Mouse (Mus musculus) forebrain, embryonic 12.5 days (tissue): ENCODE data around the gene Zfp987. TPM values are rescaled to one million over a fixed set of nuclear protein-coding genes. Genes with fewer than 3 reads are reported as not detected.
"Not testable (repeated sequence)": the region's sequence is repeated elsewhere in the genome, so short reads cannot be mapped to it uniquely, and the experiment has no call there.

ENCODE experiments used
- ATAC-seq: fragments of 200-750 bp; cut with Nextera tagmentation; 2 replicates; pipeline ENCODE4 v1.8.0; 2017; ENCODE audit warnings: moderate TSS enrichment; ENCODE audit not compliant: low FRiP score
- H3K27ac ChIP-seq: fragments of 300-500 bp; sonication (generic); 2 replicates; pipeline ENCODE4 v1.5.1; 2016; ENCODE audit warnings: mild to moderate bottlenecking
- H3K27me3 ChIP-seq: fragments of 300-500 bp; sonication (generic); 2 replicates; pipeline ENCODE4 v1.6.1; 2016; ENCODE audit warnings: mild to moderate bottlenecking
- H3K36me3 ChIP-seq: fragments of 300-500 bp; sonication (generic); replicated peaks from 2 replicates; pipeline ENCODE4 v1.6.1; 2016; ENCODE audit warnings: mild to moderate bottlenecking
- H3K4me1 ChIP-seq: fragments of 300-500 bp; sonication (generic); 2 replicates; pipeline ENCODE4 v1.6.1; 2016
- H3K4me2 ChIP-seq: fragments of 300-500 bp; sonication (generic); 2 replicates; pipeline ENCODE4 v1.6.1; 2016; ENCODE audit warnings: mild to moderate bottlenecking, moderate library complexity
- H3K4me3 ChIP-seq: fragments of 300-500 bp; sonication (generic); replicated peaks from 2 replicates; pipeline ENCODE4 v1.5.1; 2016; ENCODE audit warnings: mild to moderate bottlenecking
- H3K9ac ChIP-seq: fragments of 300-500 bp; sonication (generic); 2 replicates; pipeline ENCODE4 v1.6.1; 2016; ENCODE audit warnings: mild to moderate bottlenecking
- H3K9me3 ChIP-seq: fragments of 300-500 bp; sonication (generic); 2 replicates; pipeline ENCODE4 v1.6.1; 2016
- WGBS: fragments of 180-500 bp; shearing (Covaris S2); methylation state at CpG from one replicate; pipeline ENCODE4 v1.1.7; 2016; 5-methylcytosine and 5-hydroxymethylcytosine counted together
- polyA plus RNA-seq: library from polyadenylated mRNA; unstranded; fragments of >200 nt; fragmentation: Nextera tagmentation; extraction: Ambion mirVana; gene quantifications from 2 replicates; pipeline ENCODE4 v1.2.1, GENCODE M21; 2016

Zfp987 gene
- not detected in 2 replicates for polyA plus RNA-seq

- not testable (repeated sequence) for H3K9ac ChIP-seq, H3K4me1 ChIP-seq, H3K4me2 ChIP-seq, H3K4me3 ChIP-seq, H3K9me3 ChIP-seq, H3K27me3 ChIP-seq, H3K27ac ChIP-seq, ATAC-seq, H3K36me3 ChIP-seq
- WGBS, result 91% methylated on average over 3 of the region's 3 CpGs
Observed at GRCm38 (mm10) chr4:146096998-146097397, at the start of gene Zfp987. Zfp987 (plus strand) TSS chr4:146097298.

GRCm38 (mm10) chr4:146052536-146052935 is 44.6 kb upstream of the Zfp987 start:
- not testable (repeated sequence) for H3K27ac ChIP-seq, H3K36me3 ChIP-seq, H3K27me3 ChIP-seq, H3K9ac ChIP-seq, H3K4me3 ChIP-seq, ATAC-seq, H3K4me2 ChIP-seq, H3K4me1 ChIP-seq
- peaks cover 35% of the 10 kb centered on the region for H3K9me3 ChIP-seq
- 87% methylated on average over 1 of the region's 1 CpGs for WGBS

DNA sequence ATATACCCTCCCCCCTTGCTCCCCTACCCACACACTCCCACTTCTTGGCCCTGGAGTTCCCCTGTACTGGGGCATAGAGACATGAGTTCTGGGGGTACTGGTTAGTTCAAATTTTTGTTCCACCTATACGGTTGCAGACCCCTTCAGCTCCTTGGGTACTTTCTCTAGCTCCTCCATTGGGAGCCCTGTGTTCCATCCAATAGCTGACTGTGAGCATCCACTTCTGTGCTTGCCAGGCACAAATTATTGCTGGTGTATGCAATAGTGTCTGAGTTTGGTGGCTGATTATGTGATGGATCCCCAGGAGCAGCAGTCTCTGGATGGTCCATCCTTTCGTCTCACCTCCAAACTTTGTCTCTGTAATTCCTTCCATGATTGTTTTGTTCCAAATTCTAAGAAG is 43.7 kb upstream of the Zfp987 start:
- ATAC-seq, H3K36me3 ChIP-seq, H3K27me3 ChIP-seq, H3K4me1 ChIP-seq, H3K9ac ChIP-seq, H3K4me3 ChIP-seq, H3K27ac ChIP-seq, H3K4me2 ChIP-seq: not testable (repeated sequence)
- peaks cover 35% of the 10 kb centered on the region for H3K9me3 ChIP-seq
- 80% methylated on average over 2 of the region's 2 CpGs for whole genome bisulfite sequencing

- no peaks in the 10 kb centered on the region for H3K36me3 ChIP-seq
- no peaks in the 10 kb centered on the region for H3K27me3 ChIP-seq
- peaks cover 52% of the 10 kb centered on the region for H3K9me3 ChIP-seq
- no peak overlapping the region for H3K4me3 ChIP-seq
- WGBS, result 73% methylated on average over 2 of the region's 2 CpGs
- H3K27ac ChIP-seq, result no peak overlapping the region
- H3K4me2 ChIP-seq, result no peak overlapping the region
- ATAC-seq, result no peak
- H3K4me1 ChIP-seq, result no peaks in the 10 kb centered on the region
- H3K9ac ChIP-seq, result no peak overlapping the region
Observed at GRCm38 (mm10) chr4:146055335-146055734, 41.8 kb upstream of the Zfp987 start.

DNA sequence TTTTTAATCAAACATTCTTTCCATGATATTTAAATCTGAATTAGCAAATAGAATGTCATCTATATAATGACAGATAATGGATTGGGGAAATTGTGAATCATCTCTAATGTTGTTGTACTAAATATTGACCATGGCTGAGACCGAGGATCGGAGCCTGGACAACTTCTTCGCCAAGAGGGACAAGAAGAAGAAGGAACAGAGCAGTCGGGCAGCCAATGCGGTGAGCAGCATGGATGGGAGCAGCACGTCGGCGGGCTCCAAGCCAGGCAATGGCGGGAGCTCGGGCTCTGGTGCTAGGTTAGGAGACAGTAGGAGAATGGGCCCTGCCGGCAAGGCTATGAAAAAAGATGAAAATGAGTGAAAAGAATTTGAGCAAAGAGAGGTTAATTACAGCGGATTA is 38.5 kb upstream of the Zfp987 start:
- WGBS, result 88% methylated on average over 12 of the region's 12 CpGs
- peaks cover 56% of the 10 kb centered on the region for H3K9me3 ChIP-seq
- H3K4me1 ChIP-seq, H3K36me3 ChIP-seq, H3K27ac ChIP-seq, H3K27me3 ChIP-seq, ATAC-seq, H3K4me3 ChIP-seq, H3K4me2 ChIP-seq, H3K9ac ChIP-seq: not testable (repeated sequence)

GRCm38 (mm10) chr4:146059078-146059477 is 38.0 kb upstream of the Zfp987 start:
- peaks cover 57% of the 10 kb centered on the region for H3K9me3 ChIP-seq
- H3K4me2 ChIP-seq, H3K9ac ChIP-seq, H3K4me3 ChIP-seq, H3K27me3 ChIP-seq, H3K4me1 ChIP-seq, H3K27ac ChIP-seq, H3K36me3 ChIP-seq, ATAC-seq: not testable (repeated sequence)
- 94% methylated on average over 4 of the region's 4 CpGs for WGBS

- not testable (repeated sequence) for H3K36me3 ChIP-seq, H3K4me2 ChIP-seq, H3K27ac ChIP-seq, H3K9ac ChIP-seq, ATAC-seq, H3K4me1 ChIP-seq, H3K27me3 ChIP-seq, H3K4me3 ChIP-seq
- peaks cover 60% of the 10 kb centered on the region for H3K9me3 ChIP-seq
- WGBS, result 90% methylated on average over 25 of the region's 26 CpGs
Observed at GRCm38 (mm10) chr4:146059974-146060693, 37.0 kb upstream of the Zfp987 start.

DNA sequence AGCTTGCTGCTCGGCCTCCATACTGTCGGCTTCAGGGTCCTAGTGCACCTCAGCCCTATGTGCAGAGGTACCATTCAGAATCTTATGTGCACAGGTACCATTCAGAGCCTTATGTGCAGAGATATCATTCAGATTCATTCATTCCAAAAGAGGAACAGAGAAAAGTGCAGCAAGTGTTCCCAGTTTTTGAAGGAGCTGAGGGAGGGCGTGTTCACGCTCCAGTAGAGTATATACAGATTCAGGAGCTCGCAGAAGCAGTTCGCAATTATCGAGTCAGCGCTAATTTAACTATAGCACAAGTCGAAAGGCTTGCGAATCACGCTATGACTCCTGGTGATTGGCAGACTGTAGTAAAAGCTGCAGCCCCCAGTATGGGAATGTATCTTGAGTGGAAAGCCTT is 36.0 kb upstream of the Zfp987 start:
- peaks cover 55% of the 10 kb centered on the region for H3K9me3 ChIP-seq
- ATAC-seq, H3K4me3 ChIP-seq, H3K4me2 ChIP-seq, H3K27me3 ChIP-seq, H3K36me3 ChIP-seq, H3K4me1 ChIP-seq, H3K27ac ChIP-seq, H3K9ac ChIP-seq: not testable (repeated sequence)
- 94% methylated on average over 11 of the region's 11 CpGs for WGBS

DNA sequence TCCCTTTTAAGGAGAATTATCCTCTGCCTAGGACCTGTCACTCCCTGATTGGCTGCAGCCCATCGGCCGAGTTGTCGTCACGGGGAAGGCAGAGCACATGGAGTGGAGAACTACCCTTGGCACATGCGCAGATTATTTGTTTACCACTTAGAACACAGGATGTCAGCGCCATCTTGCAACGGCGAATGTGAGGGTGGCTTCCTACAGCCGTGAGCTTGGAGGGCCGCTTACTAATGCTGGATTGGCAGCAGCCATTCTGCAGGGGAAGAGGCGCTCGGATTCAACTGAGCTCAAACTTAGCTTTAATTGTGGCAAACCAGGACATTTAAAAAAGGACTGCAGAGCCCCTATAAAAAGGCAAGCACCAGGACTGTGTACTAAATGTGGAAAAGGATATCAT is 35.1 kb upstream of the Zfp987 start:
- not testable (repeated sequence) for H3K36me3 ChIP-seq, H3K27me3 ChIP-seq, H3K4me2 ChIP-seq, H3K27ac ChIP-seq, H3K4me3 ChIP-seq, H3K9ac ChIP-seq, ATAC-seq, H3K4me1 ChIP-seq
- peaks cover 53% of the 10 kb centered on the region for H3K9me3 ChIP-seq
- WGBS, result 95% methylated on average over 12 of the region's 12 CpGs

GRCm38 (mm10) chr4:146063001-146063400 is 34.1 kb upstream of the Zfp987 start:
- H3K4me1 ChIP-seq, ATAC-seq, H3K4me3 ChIP-seq, H3K9ac ChIP-seq, H3K4me2 ChIP-seq, H3K27me3 ChIP-seq, H3K36me3 ChIP-seq, H3K27ac ChIP-seq: not testable (repeated sequence)
- H3K9me3 ChIP-seq, result peaks cover 63% of the 10 kb centered on the region
- whole genome bisulfite sequencing, result 78% methylated on average over 6 of the region's 6 CpGs

DNA sequence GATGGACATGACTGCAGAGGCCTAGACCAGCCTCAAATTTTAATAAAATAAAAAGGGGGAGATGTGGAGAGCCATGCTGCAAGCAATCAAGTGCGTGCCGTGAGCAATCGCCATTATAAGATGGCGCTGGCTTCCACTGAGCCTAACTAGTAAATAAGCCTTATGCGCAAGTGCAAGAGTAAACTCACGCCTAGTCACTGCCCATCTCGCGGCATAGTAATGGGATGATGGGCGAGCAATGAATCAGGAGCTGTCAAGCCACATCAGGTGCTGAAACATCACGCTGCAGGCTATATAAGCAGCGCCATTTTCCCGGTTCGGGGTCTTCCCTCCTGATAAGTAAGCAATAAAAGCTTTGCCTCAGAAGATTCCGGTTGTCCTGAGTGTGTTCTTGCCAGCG is 33.5 kb upstream of the Zfp987 start:
- not testable (repeated sequence) for H3K27ac ChIP-seq, H3K9ac ChIP-seq, H3K4me1 ChIP-seq, H3K36me3 ChIP-seq, H3K27me3 ChIP-seq, ATAC-seq, H3K4me2 ChIP-seq, H3K4me3 ChIP-seq
- peaks cover 63% of the 10 kb centered on the region for H3K9me3 ChIP-seq
- 89% methylated on average over 15 of the region's 15 CpGs for WGBS

GRCm38 (mm10) chr4:146064807-146065206 is 32.3 kb upstream of the Zfp987 start:
- not testable (repeated sequence) for H3K4me1 ChIP-seq, H3K4me2 ChIP-seq, ATAC-seq, H3K9ac ChIP-seq, H3K27ac ChIP-seq, H3K27me3 ChIP-seq, H3K4me3 ChIP-seq, H3K36me3 ChIP-seq
- 77% methylated on average over 5 of the region's 5 CpGs for WGBS
- peaks cover 51% of the 10 kb centered on the region for H3K9me3 ChIP-seq

GRCm38 (mm10) chr4:146066932-146067580 is 30.0 kb upstream of the Zfp987 start:
- Histone ChIP-seq H3K9me3 (peaks cover 35% of the 10 kb centered on the region), H3K4me3 (peak overlapping the region; percentile 27), H3K4me2 (peak overlapping the region; percentile 39)
- H3K4me1 ChIP-seq, H3K36me3 ChIP-seq, H3K27me3 ChIP-seq, H3K9ac ChIP-seq, ATAC-seq, H3K27ac ChIP-seq: not testable (repeated sequence)
- WGBS, result 41% methylated on average over 44 of the region's 45 CpGs
